Mouse (Mus musculus) liver, postnatal 0 days (tissue): ENCODE measurements around the gene Nell1.

ENCODE experiments used
- CTCF ChIP-seq: sonication (generic); IDR thresholded peaks from 2 replicates; pipeline ENCODE4 v1.5.1; 2016; ENCODE audit warnings: antibody characterized with exemption, low read depth
- EP300 ChIP-seq: IDR thresholded peaks from 2 replicates; pipeline ENCODE4 v1.6.1; 2016; ENCODE audit warnings: antibody characterized with exemption, low read depth, mild to moderate bottlenecking

GRCm38 (mm10) chr7:50441237-50441636, 466.6 kb downstream of the Nell1 start:
- TF ChIP-seq CTCF (no peak), EP300 (no peak)
